8 mouse cellular contexts compared by ENCODE assay signal in the genomic region with DNA sequence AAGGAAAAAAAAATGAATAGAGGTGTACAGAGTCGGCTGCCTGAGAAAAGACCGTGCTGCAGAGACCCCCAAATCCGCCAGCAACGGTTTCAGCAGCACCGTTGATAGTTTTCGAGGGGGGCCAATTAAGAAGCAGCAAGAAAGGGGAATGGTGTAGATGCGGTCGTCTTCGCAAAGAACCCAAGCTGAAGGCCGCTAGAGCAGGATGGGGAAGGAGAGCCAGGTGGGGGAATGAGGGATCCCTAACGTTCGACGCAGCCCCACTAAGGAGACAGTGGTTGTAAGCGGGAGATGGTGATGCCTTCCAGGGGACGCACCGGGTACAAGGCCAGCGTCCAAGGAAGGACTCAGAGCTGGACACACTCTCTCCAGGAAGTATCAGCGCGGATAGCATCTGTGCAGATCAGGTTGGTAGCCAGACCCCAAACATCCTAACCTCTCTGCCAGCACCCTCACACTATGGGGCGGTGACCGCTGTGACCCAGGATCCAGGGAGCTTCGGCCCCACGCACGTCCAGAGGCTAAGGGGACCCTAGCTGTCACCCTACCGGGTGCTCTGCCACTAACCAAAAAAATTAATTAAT. TPM values are rescaled to one million over a fixed set of nuclear protein-coding genes. Genes with fewer than 3 reads are reported as not detected.
DNase-seq lines count a peak whose midpoint lies in the region; ATAC-seq lines count a peak whose summit lies in the region.

No protein-coding gene starts in this region.

- peak overlapping the region; percentile 35; the same call in 1 of the 2 replicates for H3K27ac ChIP-seq in forebrain, embryonic 13.5 days
- no peak overlapping the region for H3K27ac ChIP-seq in liver, embryonic 16.5 days (ENCODE audit: low read length)

- H3K27me3 ChIP-seq in forebrain, embryonic 13.5 days = peaks cover 56% of the 10 kb centered on the region
- H3K27me3 ChIP-seq in liver, embryonic 16.5 days (ENCODE audit: control insufficient read depth, insufficient read depth, low read depth, low read length) = peaks cover 51% of the 10 kb centered on the region

- peak overlapping the region; percentile 63 for H3K4me3 ChIP-seq in forebrain, embryonic 13.5 days
- peak overlapping the region; percentile 55 for H3K4me3 ChIP-seq in liver, embryonic 16.5 days (ENCODE audit: low read depth, low read length)

- ATAC-seq in forebrain, embryonic 13.5 days = peak; percentile 9
- no peak for ATAC-seq in liver, embryonic 16.5 days (ENCODE audit: low read depth)
- no peak for ATAC-seq in megakaryocyte progenitor cell, adult 5-6 weeks (replicated peaks; ENCODE audit: poor library complexity)

- H3K4me2 ChIP-seq in forebrain, embryonic 13.5 days = peak overlapping the region; percentile 97
- H3K4me2 ChIP-seq in liver, embryonic 16.5 days (ENCODE audit: low read depth, low read length) = peak overlapping the region; percentile 77

- peaks cover 24% of the 10 kb centered on the region for H3K4me1 ChIP-seq in forebrain, embryonic 13.5 days
- peaks cover 3% of the 10 kb centered on the region for H3K4me1 ChIP-seq in liver, embryonic 16.5 days (ENCODE audit: control insufficient read depth, low read depth, low read length)

- DNase-seq in cerebellum, adult 11 months = peak; percentile 43
- no peak for DNase-seq in cerebellum, postnatal 4 days (ENCODE audit: low spot score in 2 of 2)
- peak; percentile 5 for DNase-seq in CD4-positive helper T cell, adult 2 months (ENCODE audit: low read depth, low spot score)
- no peak for DNase-seq in ovary, adult 18-20 months (ENCODE audit: low spot score)
- no peak for DNase-seq in frontal cortex, postnatal 10 days (ENCODE audit: low spot score in 2 of 2)

- WGBS in forebrain, embryonic 13.5 days = 3% methylated on average over 25 of the region's 25 CpGs
- WGBS in liver, embryonic 16.5 days (ENCODE audit: insufficient replicate concordance) = 9% methylated on average over 25 of the region's 25 CpGs

- H3K9me3 ChIP-seq in forebrain, embryonic 13.5 days (replicated peaks) = no peaks in the 10 kb centered on the region
- no peaks in the 10 kb centered on the region for H3K9me3 ChIP-seq in liver, embryonic 16.5 days (replicated peaks; ENCODE audit: control insufficient read depth, low read length)

- peak overlapping the region; percentile 75 for H3K9ac ChIP-seq in forebrain, embryonic 13.5 days
- H3K9ac ChIP-seq in liver, embryonic 16.5 days (ENCODE audit: low read depth, low read length) = no peak overlapping the region

- H3K36me3 ChIP-seq in forebrain, embryonic 13.5 days (ENCODE audit: poor library complexity, severe bottlenecking) = no peaks in the 10 kb centered on the region
- no peaks in the 10 kb centered on the region for H3K36me3 ChIP-seq in liver, embryonic 16.5 days (ENCODE audit: control insufficient read depth, insufficient read depth)

RNA-seq across cellular contexts. Expression of gene Tmem163, which starts 2.7 kb away (rescaled TPM):
- 16.0 and 25.7 TPM in 2 replicates for polyA plus RNA-seq in forebrain, embryonic 13.5 days (2015; fragmentation: Nextera tagmentation; extraction: Ambion mirVana)
- polyA plus RNA-seq in liver, embryonic 16.5 days (2015; fragmentation: Nextera tagmentation; extraction: Ambion mirVana) = 0.21 and 0.39 TPM in 2 replicates
- total RNA-seq in megakaryocyte progenitor cell, adult 5-6 weeks (2015) = not detected in 2 replicates
- not detected in 2 replicates for total RNA-seq in megakaryocyte progenitor cell, adult 5-6 weeks (2017)

RNA-seq across cellular contexts. Expression of gene Acmsd, which starts 52.6 kb away (rescaled TPM):
- 0.08 TPM in 1 of 2 replicates, not detected in the other for polyA plus RNA-seq in forebrain, embryonic 13.5 days (2015; fragmentation: Nextera tagmentation; extraction: Ambion mirVana)
- polyA plus RNA-seq in liver, embryonic 16.5 days (2015; fragmentation: Nextera tagmentation; extraction: Ambion mirVana) = 4.7 and 5.6 TPM in 2 replicates
- 0.64 and 2.4 TPM in 2 replicates for total RNA-seq in megakaryocyte progenitor cell, adult 5-6 weeks (2015)
- 1.4 and 1.8 TPM in 2 replicates for total RNA-seq in megakaryocyte progenitor cell, adult 5-6 weeks (2017)

Comparison
In these comparisons a context has a peak if more than half of its experiments do, and no peak if none do; other contexts are left out.
1. DNase-seq: peak in cerebellum, adult 11 months (single experiment) and CD4-positive helper T cell, adult 2 months (single experiment); none in cerebellum, postnatal 4 days (0 of 2), ovary, adult 18-20 months (single experiment) and frontal cortex, postnatal 10 days (0 of 2).
2. RNA of gene Tmem163, which starts 2.7 kb away (polyA plus RNA-seq): 16.0 to 25.7 TPM in forebrain, embryonic 13.5 days; 0.21 to 0.39 TPM in liver, embryonic 16.5 days; every median in the first group is over 10 times any median in the second.